Mouse (Mus musculus): Measurements from ENCODE around the gene Arhgef3. TPM values are rescaled to one million over a fixed set of nuclear protein-coding genes. Genes with fewer than 3 reads are reported as not detected.

Gene Arhgef3
- polyA plus RNA-seq, 1 experiment from 2014 or later, result 16.2 TPM

- Histone ChIP-seq H3K36me3 (no peaks in the 10 kb centered on the region), H3K4me1 (no peaks in the 10 kb centered on the region), H3K27me3 (no peaks in the 10 kb centered on the region), H3K9me3 (replicated peaks) (no peaks in the 10 kb centered on the region), H3K9ac (no peak overlapping the region), H3K27ac (replicated peaks) (no peak overlapping the region), H3K4me3 (replicated peaks) (no peak overlapping the region), H3K4me2 (replicated peaks) (no peak overlapping the region)
- no peak for ATAC-seq (ENCODE audit: insufficient number of reproducible peaks, low FRiP score, low TSS enrichment, low read depth)
- WGBS, result 85% methylated on average over 7 of the region's 7 CpGs
Measured at GRCm38 (mm10) chr14:27219668-27220067, 105.0 kb downstream of the Arhgef3 start.

- Histone ChIP-seq H3K4me1 (no peaks in the 10 kb centered on the region), H3K4me2 (replicated peaks) (no peak overlapping the region), H3K36me3 (no peaks in the 10 kb centered on the region), H3K27me3 (no peaks in the 10 kb centered on the region), H3K9me3 (replicated peaks) (no peaks in the 10 kb centered on the region), H3K27ac (replicated peaks) (no peak overlapping the region), H3K9ac (no peak overlapping the region), H3K4me3 (replicated peaks) (no peak overlapping the region)
- 83% methylated on average over 12 of the region's 12 CpGs for WGBS
- no peak for ATAC-seq (ENCODE audit: insufficient number of reproducible peaks, low FRiP score, low TSS enrichment, low read depth)
Measured at GRCm38 (mm10) chr14:27220297-27220696, 105.6 kb downstream of the Arhgef3 start.

- peaks cover 3% of the 10 kb centered on the region; the same call in 1 of the 2 replicates for H3K4me1 ChIP-seq
- WGBS, result 86% methylated on average over 7 of the region's 7 CpGs
- ATAC-seq (ENCODE audit: insufficient number of reproducible peaks, low FRiP score, low TSS enrichment, low read depth), result no peak
Measured at GRCm38 (mm10) chr14:27224636-27225035, 109.9 kb downstream of the Arhgef3 start.

GRCm38 (mm10) chr14:27226288-27226687 lies 111.6 kb downstream of the Arhgef3 start:
- Histone ChIP-seq H3K4me2 (replicated peaks) (no peak overlapping the region), H3K4me3 (replicated peaks) (no peak overlapping the region), H3K9me3 (replicated peaks) (no peaks in the 10 kb centered on the region), H3K36me3 (no peaks in the 10 kb centered on the region), H3K9ac (no peak overlapping the region), H3K27ac (replicated peaks) (no peak overlapping the region), H3K27me3 (no peaks in the 10 kb centered on the region), H3K4me1 (peaks cover 14% of the 10 kb centered on the region)
- no peak for ATAC-seq (ENCODE audit: insufficient number of reproducible peaks, low FRiP score, low TSS enrichment, low read depth)
- WGBS, result 86% methylated on average over 3 of the region's 3 CpGs

More at GRCm38 (mm10) chr14:27224636-27225035, 109.9 kb downstream of the Arhgef3 start:
- Histone ChIP-seq H3K27me3 (no peaks in the 10 kb centered on the region), H3K36me3 (no peaks in the 10 kb centered on the region), H3K4me2 (replicated peaks) (no peak overlapping the region), H3K9me3 (replicated peaks) (no peaks in the 10 kb centered on the region), H3K9ac (no peak overlapping the region), H3K4me3 (replicated peaks) (no peak overlapping the region), H3K27ac (replicated peaks) (no peak overlapping the region)

- Histone ChIP-seq H3K27ac (replicated peaks) (no peak overlapping the region), H3K9ac (no peak overlapping the region), H3K36me3 (no peaks in the 10 kb centered on the region), H3K4me2 (replicated peaks) (no peak overlapping the region), H3K27me3 (no peaks in the 10 kb centered on the region), H3K4me3 (replicated peaks) (no peak overlapping the region), H3K4me1 (peaks cover 22% of the 10 kb centered on the region), H3K9me3 (replicated peaks) (no peaks in the 10 kb centered on the region)
- 50% methylated on average over 2 of the region's 2 CpGs for WGBS
- no peak for ATAC-seq (ENCODE audit: insufficient number of reproducible peaks, low FRiP score, low TSS enrichment, low read depth)
Measured at GRCm38 (mm10) chr14:27228288-27228687, 113.6 kb downstream of the Arhgef3 start.

- no peak for ATAC-seq (ENCODE audit: insufficient number of reproducible peaks, low FRiP score, low TSS enrichment, low read depth)
- peaks cover 22% of the 10 kb centered on the region for H3K4me1 ChIP-seq
- H3K36me3 ChIP-seq, result no peaks in the 10 kb centered on the region
- no peak overlapping the region for H3K4me3 ChIP-seq (replicated peaks)
- 71% methylated on average over 5 of the region's 5 CpGs for WGBS
- no peak overlapping the region for H3K27ac ChIP-seq (replicated peaks)
- H3K9ac ChIP-seq, result no peak overlapping the region
- no peaks in the 10 kb centered on the region for H3K27me3 ChIP-seq
- H3K9me3 ChIP-seq (replicated peaks), result no peaks in the 10 kb centered on the region
- H3K4me2 ChIP-seq (replicated peaks), result no peak overlapping the region
Measured at GRCm38 (mm10) chr14:27228941-27229371, 114.3 kb downstream of the Arhgef3 start.

- H3K9me3 ChIP-seq (replicated peaks), result no peaks in the 10 kb centered on the region
- H3K27me3 ChIP-seq, result no peaks in the 10 kb centered on the region
- peaks cover 22% of the 10 kb centered on the region for H3K4me1 ChIP-seq
- no peak for ATAC-seq (ENCODE audit: insufficient number of reproducible peaks, low FRiP score, low TSS enrichment, low read depth)
- H3K9ac ChIP-seq, result no peak overlapping the region
- no peak overlapping the region for H3K4me3 ChIP-seq (replicated peaks)
- H3K4me2 ChIP-seq (replicated peaks), result no peak overlapping the region
- 43% methylated on average over 16 of the region's 16 CpGs for WGBS
- peak overlapping the region; percentile 63; the same call in 1 of the 2 replicates for H3K27ac ChIP-seq (replicated peaks)
- no peaks in the 10 kb centered on the region for H3K36me3 ChIP-seq
Measured at GRCm38 (mm10) chr14:27229441-27230147, 114.9 kb downstream of the Arhgef3 start.

GRCm38 (mm10) chr14:27230262-27231022 lies 115.7 kb downstream of the Arhgef3 start:
- Histone ChIP-seq H3K9me3 (replicated peaks) (no peaks in the 10 kb centered on the region), H3K4me2 (replicated peaks) (no peak overlapping the region), H3K4me1 (peaks cover 22% of the 10 kb centered on the region), H3K36me3 (no peaks in the 10 kb centered on the region), H3K9ac (no peak overlapping the region), H3K27ac (replicated peaks) (peak overlapping the region; percentile 63), H3K27me3 (no peaks in the 10 kb centered on the region), H3K4me3 (replicated peaks) (no peak overlapping the region)
- 37% methylated on average over 18 of the region's 18 CpGs for WGBS
- ATAC-seq (ENCODE audit: insufficient number of reproducible peaks, low FRiP score, low TSS enrichment, low read depth), result peak; percentile 46; the same call in 1 of the 2 replicates

- Histone ChIP-seq H3K9ac (no peak overlapping the region), H3K4me3 (replicated peaks) (no peak overlapping the region), H3K36me3 (no peaks in the 10 kb centered on the region), H3K27me3 (no peaks in the 10 kb centered on the region), H3K27ac (replicated peaks) (no peak overlapping the region), H3K9me3 (replicated peaks) (no peaks in the 10 kb centered on the region), H3K4me2 (replicated peaks) (no peak overlapping the region), H3K4me1 (peaks cover 22% of the 10 kb centered on the region)
- ATAC-seq (ENCODE audit: insufficient number of reproducible peaks, low FRiP score, low TSS enrichment, low read depth), result no peak
- 78% methylated on average over 8 of the region's 8 CpGs for WGBS
Measured at GRCm38 (mm10) chr14:27231506-27231905, 116.8 kb downstream of the Arhgef3 start.

GRCm38 (mm10) chr14:27231974-27232780 lies 117.5 kb downstream of the Arhgef3 start:
- Histone ChIP-seq H3K27me3 (no peaks in the 10 kb centered on the region), H3K36me3 (no peaks in the 10 kb centered on the region), H3K4me1 (peaks cover 22% of the 10 kb centered on the region), H3K9me3 (replicated peaks) (no peaks in the 10 kb centered on the region), H3K9ac (no peak overlapping the region), H3K4me2 (replicated peaks) (no peak overlapping the region), H3K27ac (replicated peaks) (no peak overlapping the region), H3K4me3 (replicated peaks) (no peak overlapping the region)
- no peak; the same call in 1 of the 2 replicates for ATAC-seq (ENCODE audit: insufficient number of reproducible peaks, low FRiP score, low TSS enrichment, low read depth)
- 80% methylated on average over 25 of the region's 25 CpGs for WGBS

- peaks cover 31% of the 10 kb centered on the region for H3K4me1 ChIP-seq
- no peak for ATAC-seq (ENCODE audit: insufficient number of reproducible peaks, low FRiP score, low TSS enrichment, low read depth)
Measured at GRCm38 (mm10) chr14:27233056-27233455, 118.4 kb downstream of the Arhgef3 start.

More at GRCm38 (mm10) chr14:27233056-27233455, 118.4 kb downstream of the Arhgef3 start:
- no peak overlapping the region for H3K27ac ChIP-seq (replicated peaks)
- H3K9me3 ChIP-seq (replicated peaks), result no peaks in the 10 kb centered on the region
- H3K9ac ChIP-seq, result no peak overlapping the region
- no peak overlapping the region for H3K4me2 ChIP-seq (replicated peaks)
- WGBS, result 89% methylated on average over 7 of the region's 7 CpGs
- no peaks in the 10 kb centered on the region for H3K36me3 ChIP-seq
- H3K4me3 ChIP-seq (replicated peaks), result no peak overlapping the region
- no peaks in the 10 kb centered on the region for H3K27me3 ChIP-seq

All from embryonic facial prominence, embryonic 15.5 days (tissue).